Mouse (Mus musculus): ENCODE data around the gene 1700001C02Rik. TPM values are rescaled to one million over a fixed set of nuclear protein-coding genes. Genes with fewer than 3 reads are reported as not detected.
A peak's percentile ranks its signal among the peaks of the same experiment; 100 is the strongest.

Gene 1700001C02Rik
- polyA plus RNA-seq (2015; fragmentation: Nextera tagmentation; extraction: Ambion mirVana) = 0.71 and 0.94 TPM in 2 replicates

GRCm38 (mm10) chr5:30465861-30466260 is at the start of gene 1700001C02Rik:
1700001C02Rik (plus strand) TSS chr5:30466047.
- H3K9me3 ChIP-seq (ENCODE audit: control insufficient read depth, low read length) = no peaks in the 10 kb centered on the region
- peak; percentile 15 for ATAC-seq
- peaks cover 28% of the 10 kb centered on the region for H3K4me1 ChIP-seq (replicated peaks; ENCODE audit: control insufficient read depth, insufficient read depth, low read length)
- H3K4me3 ChIP-seq (replicated peaks; ENCODE audit: low read length) = peak within 1 kb of the TSS; percentile 39
- peak within 1 kb of the TSS; percentile 9 for H3K27ac ChIP-seq (ENCODE audit: low read length)
- 0 out of 2 replicates have a peak, but pooled peaks cover 3% of the 10 kb centered on the region for H3K27me3 ChIP-seq (replicated peaks; ENCODE audit: control insufficient read depth, insufficient read depth, low read length)
- H3K36me3 ChIP-seq (ENCODE audit: control insufficient read depth, insufficient read depth) = no peaks in the 10 kb centered on the region
- H3K9ac ChIP-seq (replicated peaks; ENCODE audit: low read depth, low read length) = peak within 1 kb of the TSS; percentile 42; the same call in 1 of the 2 replicates
- H3K4me2 ChIP-seq (ENCODE audit: low read length) = peak within 1 kb of the TSS; percentile 60
- WGBS = 16% methylated on average over 21 of the region's 21 CpGs

GRCm38 (mm10) chr5:30416665-30417064 is 49.2 kb upstream of the 1700001C02Rik start:
- no peak overlapping the region for H3K4me2 ChIP-seq (ENCODE audit: low read length)
- H3K9me3 ChIP-seq (ENCODE audit: control insufficient read depth, low read length) = no peaks in the 10 kb centered on the region
- WGBS = 17% methylated on average over 5 of the region's 5 CpGs
- no peaks in the 10 kb centered on the region for H3K27me3 ChIP-seq (replicated peaks; ENCODE audit: control insufficient read depth, insufficient read depth, low read length)
- no peaks in the 10 kb centered on the region; the same call in 1 of the 2 replicates for H3K4me1 ChIP-seq (replicated peaks; ENCODE audit: control insufficient read depth, insufficient read depth, low read length)
- no peak overlapping the region for H3K27ac ChIP-seq (ENCODE audit: low read length)
- no peaks in the 10 kb centered on the region for H3K36me3 ChIP-seq (ENCODE audit: control insufficient read depth, insufficient read depth)
- H3K9ac ChIP-seq (replicated peaks; ENCODE audit: low read depth, low read length) = no peak overlapping the region
- ATAC-seq = no peak
- no peak overlapping the region for H3K4me3 ChIP-seq (replicated peaks; ENCODE audit: low read length)

- no peak overlapping the region for H3K4me2 ChIP-seq (ENCODE audit: low read length)
- no peak for ATAC-seq
- no peaks in the 10 kb centered on the region for H3K27me3 ChIP-seq (replicated peaks; ENCODE audit: control insufficient read depth, insufficient read depth, low read length)
- H3K9me3 ChIP-seq (ENCODE audit: control insufficient read depth, low read length) = no peaks in the 10 kb centered on the region
- H3K27ac ChIP-seq (ENCODE audit: low read length) = no peak overlapping the region
- WGBS = 72% methylated on average over 4 of the region's 4 CpGs
- H3K4me1 ChIP-seq (replicated peaks; ENCODE audit: control insufficient read depth, insufficient read depth, low read length) = no peaks in the 10 kb centered on the region
- no peak overlapping the region for H3K9ac ChIP-seq (replicated peaks; ENCODE audit: low read depth, low read length)
- H3K4me3 ChIP-seq (replicated peaks; ENCODE audit: low read length) = no peak overlapping the region
- no peaks in the 10 kb centered on the region for H3K36me3 ChIP-seq (ENCODE audit: control insufficient read depth, insufficient read depth)
These were observed 42.7 kb upstream of the 1700001C02Rik start for GRCm38 (mm10) chr5:30423121-30423520.

- Histone ChIP-seq H3K4me2 (ENCODE audit: low read length) (no peak overlapping the region), H3K4me1 (replicated peaks; ENCODE audit: control insufficient read depth, insufficient read depth, low read length) (no peaks in the 10 kb centered on the region), H3K9ac (replicated peaks; ENCODE audit: low read depth, low read length) (no peak overlapping the region), H3K9me3 (ENCODE audit: control insufficient read depth, low read length) (no peaks in the 10 kb centered on the region), H3K36me3 (ENCODE audit: control insufficient read depth, insufficient read depth) (no peaks in the 10 kb centered on the region), H3K27ac (ENCODE audit: low read length) (no peak overlapping the region), H3K4me3 (replicated peaks; ENCODE audit: low read length) (no peak overlapping the region), H3K27me3 (replicated peaks; ENCODE audit: control insufficient read depth, insufficient read depth, low read length) (no peaks in the 10 kb centered on the region)
- ATAC-seq = 0 out of 2 replicates have a peak, but pooled peaks have one; percentile 33
- WGBS = 36% methylated on average over 8 of the region's 8 CpGs
These were observed 42.1 kb upstream of the 1700001C02Rik start for GRCm38 (mm10) chr5:30423572-30424244.

- Histone ChIP-seq H3K36me3 (ENCODE audit: control insufficient read depth, insufficient read depth) (no peaks in the 10 kb centered on the region), H3K27ac (ENCODE audit: low read length) (no peak overlapping the region), H3K4me1 (replicated peaks; ENCODE audit: control insufficient read depth, insufficient read depth, low read length) (no peaks in the 10 kb centered on the region), H3K4me2 (ENCODE audit: low read length) (no peak overlapping the region), H3K9me3 (ENCODE audit: control insufficient read depth, low read length) (no peaks in the 10 kb centered on the region), H3K9ac (replicated peaks; ENCODE audit: low read depth, low read length) (no peak overlapping the region), H3K27me3 (replicated peaks; ENCODE audit: control insufficient read depth, insufficient read depth, low read length) (no peaks in the 10 kb centered on the region), H3K4me3 (replicated peaks; ENCODE audit: low read length) (no peak overlapping the region)
- no peak for ATAC-seq
- WGBS = 80% methylated on average over 6 of the region's 6 CpGs
These were observed 38.4 kb upstream of the 1700001C02Rik start for GRCm38 (mm10) chr5:30427406-30427805.

GRCm38 (mm10) chr5:30438931-30439330 is 26.9 kb upstream of the 1700001C02Rik start:
- WGBS = 43% methylated on average over 2 of the region's 2 CpGs
- no peak for ATAC-seq
- H3K4me2 ChIP-seq (ENCODE audit: low read length) = no peak overlapping the region

GRCm38 (mm10) chr5:30440308-30440906 is 25.4 kb upstream of the 1700001C02Rik start:
- no peak overlapping the region for H3K4me3 ChIP-seq (replicated peaks; ENCODE audit: low read length)
- H3K4me2 ChIP-seq (ENCODE audit: low read length) = no peak overlapping the region
- H3K27ac ChIP-seq (ENCODE audit: low read length) = no peak overlapping the region
- H3K36me3 ChIP-seq (ENCODE audit: control insufficient read depth, insufficient read depth) = no peaks in the 10 kb centered on the region
- H3K9ac ChIP-seq (replicated peaks; ENCODE audit: low read depth, low read length) = no peak overlapping the region
- WGBS = 92% methylated on average over 8 of the region's 8 CpGs
- no peaks in the 10 kb centered on the region for H3K9me3 ChIP-seq (ENCODE audit: control insufficient read depth, low read length)
- H3K4me1 ChIP-seq (replicated peaks; ENCODE audit: control insufficient read depth, insufficient read depth, low read length) = no peaks in the 10 kb centered on the region
- no peak for ATAC-seq
- no peaks in the 10 kb centered on the region for H3K27me3 ChIP-seq (replicated peaks; ENCODE audit: control insufficient read depth, insufficient read depth, low read length)

More at GRCm38 (mm10) chr5:30438931-30439330, 26.9 kb upstream of the 1700001C02Rik start:
- Histone ChIP-seq H3K27ac (ENCODE audit: low read length) (no peak overlapping the region), H3K9me3 (ENCODE audit: control insufficient read depth, low read length) (no peaks in the 10 kb centered on the region), H3K4me1 (replicated peaks; ENCODE audit: control insufficient read depth, insufficient read depth, low read length) (no peaks in the 10 kb centered on the region), H3K4me3 (replicated peaks; ENCODE audit: low read length) (no peak overlapping the region), H3K27me3 (replicated peaks; ENCODE audit: control insufficient read depth, insufficient read depth, low read length) (no peaks in the 10 kb centered on the region), H3K36me3 (ENCODE audit: control insufficient read depth, insufficient read depth) (no peaks in the 10 kb centered on the region), H3K9ac (replicated peaks; ENCODE audit: low read depth, low read length) (no peak overlapping the region)

GRCm38 (mm10) chr5:30442196-30442595 is 23.7 kb upstream of the 1700001C02Rik start:
- no peak for ATAC-seq
- no peak overlapping the region for H3K4me2 ChIP-seq (ENCODE audit: low read length)
- H3K4me1 ChIP-seq (replicated peaks; ENCODE audit: control insufficient read depth, insufficient read depth, low read length) = no peaks in the 10 kb centered on the region
- no peak overlapping the region for H3K9ac ChIP-seq (replicated peaks; ENCODE audit: low read depth, low read length)
- H3K36me3 ChIP-seq (ENCODE audit: control insufficient read depth, insufficient read depth) = no peaks in the 10 kb centered on the region
- WGBS = 62% methylated on average over 5 of the region's 5 CpGs
- no peak overlapping the region for H3K27ac ChIP-seq (ENCODE audit: low read length)
- H3K4me3 ChIP-seq (replicated peaks; ENCODE audit: low read length) = no peak overlapping the region
- H3K27me3 ChIP-seq (replicated peaks; ENCODE audit: control insufficient read depth, insufficient read depth, low read length) = no peaks in the 10 kb centered on the region
- no peaks in the 10 kb centered on the region for H3K9me3 ChIP-seq (ENCODE audit: control insufficient read depth, low read length)

- no peak for ATAC-seq
- no peak overlapping the region for H3K9ac ChIP-seq (replicated peaks; ENCODE audit: low read depth, low read length)
- no peaks in the 10 kb centered on the region for H3K36me3 ChIP-seq (ENCODE audit: control insufficient read depth, insufficient read depth)
- no peak overlapping the region for H3K4me2 ChIP-seq (ENCODE audit: low read length)
- WGBS = 84% methylated on average over 13 of the region's 13 CpGs
- no peak overlapping the region for H3K4me3 ChIP-seq (replicated peaks; ENCODE audit: low read length)
- H3K9me3 ChIP-seq (ENCODE audit: control insufficient read depth, low read length) = no peaks in the 10 kb centered on the region
- H3K4me1 ChIP-seq (replicated peaks; ENCODE audit: control insufficient read depth, insufficient read depth, low read length) = no peaks in the 10 kb centered on the region
- H3K27ac ChIP-seq (ENCODE audit: low read length) = no peak overlapping the region
- H3K27me3 ChIP-seq (replicated peaks; ENCODE audit: control insufficient read depth, insufficient read depth, low read length) = no peaks in the 10 kb centered on the region
These were observed 21.4 kb upstream of the 1700001C02Rik start for GRCm38 (mm10) chr5:30444327-30444895.

Measured in forebrain, embryonic 16.5 days (tissue).